Mouse (Mus musculus): ENCODE data around the gene Poldip3.
"Not testable (repeated sequence)": the region's sequence is repeated elsewhere in the genome, so short reads cannot be mapped to it uniquely, and the experiment has no call there.

Gene Poldip3

GRCm38 (mm10) chr15:83164971-83165471 is 15.8 kb upstream of the Poldip3 start:
- DNase-seq (ENCODE audit: low spot score), result peak; percentile 32

- DNase-seq (ENCODE audit: low spot score), result peak; percentile 2
These were observed 13.8 kb upstream of the Poldip3 start for GRCm38 (mm10) chr15:83162818-83163485.

GRCm38 (mm10) chr15:83162001-83162400 is 12.8 kb upstream of the Poldip3 start:
- DNase-seq (ENCODE audit: low spot score), result peak; percentile 1

GRCm38 (mm10) chr15:83161062-83161748 is 12.0 kb upstream of the Poldip3 start:
- DNase-seq (ENCODE audit: low spot score), result no peak

- peak; percentile 0 for DNase-seq (ENCODE audit: low spot score)
These were observed 11.4 kb upstream of the Poldip3 start for GRCm38 (mm10) chr15:83160561-83160960.

GRCm38 (mm10) chr15:83159823-83160222 is 10.6 kb upstream of the Poldip3 start:
- DNase-seq (ENCODE audit: low spot score), result no peak

- no peak for DNase-seq (ENCODE audit: low spot score)
These were observed 9.5 kb upstream of the Poldip3 start for GRCm38 (mm10) chr15:83158587-83159160.

GRCm38 (mm10) chr15:83157667-83158064 is 8.5 kb upstream of the Poldip3 start:
- DNase-seq (ENCODE audit: low spot score), result no peak

- DNase-seq (ENCODE audit: low spot score), result no peak
These were observed 7.9 kb upstream of the Poldip3 start for GRCm38 (mm10) chr15:83156929-83157666.

- DNase-seq (ENCODE audit: low spot score), result peak; percentile 55
These were observed 6.7 kb upstream of the Poldip3 start for GRCm38 (mm10) chr15:83155672-83156419.

- no peak for DNase-seq (ENCODE audit: low spot score)
These were observed 5.1 kb upstream of the Poldip3 start for GRCm38 (mm10) chr15:83154309-83154708.

GRCm38 (mm10) chr15:83150694-83151093 is 1.5 kb upstream of the Poldip3 start:
- DNase-seq (ENCODE audit: low spot score), result no peak

- DNase-seq (ENCODE audit: low spot score), result no peak
These were observed 874 bp upstream of the Poldip3 start for GRCm38 (mm10) chr15:83150073-83150442.

- DNase-seq (ENCODE audit: low spot score), result no peak
These were observed 386 bp downstream of the Poldip3 start for GRCm38 (mm10) chr15:83148801-83149195.

GRCm38 (mm10) chr15:83148395-83148794 is 789 bp downstream of the Poldip3 start:
- DNase-seq (ENCODE audit: low spot score), result no peak

- DNase-seq (ENCODE audit: low spot score), result no peak
These were observed 3.6 kb downstream of the Poldip3 start for GRCm38 (mm10) chr15:83145541-83145940.

GRCm38 (mm10) chr15:83142861-83143260 is 6.3 kb downstream of the Poldip3 start:
- no peak for DNase-seq (ENCODE audit: low spot score)

- no peak for DNase-seq (ENCODE audit: low spot score)
These were observed 13.5 kb downstream of the Poldip3 start for GRCm38 (mm10) chr15:83135654-83136053.

GRCm38 (mm10) chr15:83134671-83135070 is 14.5 kb downstream of the Poldip3 start:
- DNase-seq (ENCODE audit: low spot score), result no peak

- DNase-seq (ENCODE audit: low spot score), result no peak
These were observed 19.5 kb downstream of the Poldip3 start for GRCm38 (mm10) chr15:83129530-83130231.

GRCm38 (mm10) chr15:83127037-83127436 is 22.1 kb downstream of the Poldip3 start:
- not testable (repeated sequence) for DNase-seq (ENCODE audit: low spot score)
